Mouse (Mus musculus) c-Kit-positive CD71-positive TER-119-negative erythroid progenitor cells, embryonic 14.5 days (primary cell): ENCODE measurements at regions not wholly inside any gene's neighbourhood (a gene's known extent, or its start where the extent isn't known, plus 50 kb on each side); places are given as distances from the start of the nearest gene placed in this dataset.

Experiments used
- DNase-seq: peaks from one replicate; pipeline ENCODE4 v3.0.0-alpha.2; 2013; ENCODE audit warnings: low read depth

DNA sequence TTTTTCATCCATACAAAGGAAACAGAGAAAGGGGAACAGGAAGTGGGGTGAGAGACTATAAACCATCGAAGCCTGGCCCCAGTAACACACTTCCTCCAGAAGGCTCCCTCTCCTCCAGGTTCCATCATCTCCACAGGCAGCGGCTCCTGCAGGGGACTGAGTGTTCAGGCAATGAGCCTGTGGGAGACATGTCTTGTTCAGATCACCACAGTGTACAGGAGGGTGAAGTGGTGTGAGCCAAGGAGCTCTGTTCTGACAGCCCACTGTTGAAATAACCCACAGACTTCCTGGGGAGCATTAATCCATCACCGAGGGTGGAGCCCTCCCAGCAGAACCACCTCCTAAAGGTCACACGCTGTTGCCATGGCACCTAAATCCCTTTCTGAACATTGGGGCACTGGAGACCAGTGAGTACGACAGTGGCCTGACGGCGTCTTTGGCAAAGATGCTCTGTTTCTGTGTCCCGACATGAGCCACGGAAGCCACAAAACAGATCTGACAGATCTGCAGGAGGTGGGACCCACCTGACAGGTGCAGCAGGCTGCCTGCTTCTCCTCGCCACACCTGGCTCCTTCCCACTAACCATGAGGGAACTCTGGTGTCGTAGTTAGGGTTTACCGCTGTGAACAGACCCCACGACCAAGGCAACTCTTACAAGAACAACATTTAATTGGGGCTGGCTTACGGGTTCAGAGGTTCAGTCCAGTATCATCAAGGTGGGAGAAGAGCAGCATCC, 60.9 kb downstream of the Psmg1 start:
- DNase-seq = no peak

DNA sequence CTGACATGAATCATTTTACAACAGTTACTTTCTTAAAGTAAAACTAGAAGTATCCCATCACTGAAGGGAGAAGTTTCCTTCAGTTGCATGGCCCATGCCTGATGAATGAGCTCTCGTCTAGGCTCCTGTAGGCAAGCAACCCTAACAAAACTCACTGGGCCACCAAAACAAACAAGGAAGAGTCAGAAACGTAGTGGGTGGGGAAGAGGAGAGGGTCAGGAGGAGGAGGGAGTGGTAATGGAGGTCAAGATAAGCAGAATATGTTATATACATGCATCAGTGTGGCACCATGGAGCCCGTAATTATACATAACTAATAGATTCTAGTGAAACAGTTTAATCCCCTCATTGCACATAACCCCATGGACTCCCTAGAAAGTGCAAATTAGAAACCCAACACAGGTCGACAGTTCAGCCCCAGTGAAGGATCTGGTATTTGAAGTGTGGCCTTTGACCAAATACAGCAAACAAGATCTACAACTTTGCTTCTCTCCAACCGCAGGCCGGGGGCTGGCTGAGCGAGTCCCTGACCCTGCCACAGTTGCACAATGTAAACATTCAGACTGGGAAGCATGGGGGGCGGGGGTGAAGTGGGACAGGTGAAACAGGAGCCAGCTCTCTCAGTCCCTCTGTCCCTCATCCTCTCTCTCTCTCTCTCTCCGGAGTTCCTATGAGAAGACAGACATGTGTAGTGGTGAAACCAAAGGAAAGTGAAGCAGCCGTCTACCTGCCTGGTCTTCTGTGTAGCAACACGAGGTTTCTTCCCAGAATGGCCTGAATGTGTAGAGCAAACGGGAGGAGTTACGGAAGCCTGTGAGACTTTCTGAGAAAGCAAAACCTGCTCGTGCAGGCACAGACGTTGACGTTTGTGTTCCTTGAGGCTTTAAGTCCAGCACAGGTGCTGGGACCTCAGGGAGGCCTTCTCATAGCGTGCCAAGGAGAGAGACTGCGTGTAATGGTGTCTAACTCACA, 62.2 kb downstream of the Psmg1 start:
- DNase-seq = no peak

DNA sequence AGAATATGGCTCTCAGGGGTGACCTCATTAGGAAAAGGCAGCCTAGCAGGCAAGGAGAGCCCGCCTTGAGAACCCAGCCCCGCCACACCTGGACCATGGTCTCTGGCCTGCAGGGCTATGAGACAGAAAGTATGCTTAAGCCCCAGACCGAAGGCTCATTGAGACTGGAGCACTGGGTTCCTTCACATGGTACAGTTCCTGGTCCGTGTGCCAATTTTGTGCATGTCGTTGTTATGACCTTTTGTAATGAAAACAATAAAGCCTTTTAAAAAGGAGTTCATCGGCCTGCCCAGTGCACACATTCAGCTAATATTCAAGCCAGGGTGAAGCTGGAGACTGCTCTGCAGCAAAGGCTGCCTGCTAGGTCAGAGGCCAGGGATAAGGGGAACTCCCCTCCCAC, 64.2 kb downstream of the Psmg1 start:
- no peak for DNase-seq

DNA sequence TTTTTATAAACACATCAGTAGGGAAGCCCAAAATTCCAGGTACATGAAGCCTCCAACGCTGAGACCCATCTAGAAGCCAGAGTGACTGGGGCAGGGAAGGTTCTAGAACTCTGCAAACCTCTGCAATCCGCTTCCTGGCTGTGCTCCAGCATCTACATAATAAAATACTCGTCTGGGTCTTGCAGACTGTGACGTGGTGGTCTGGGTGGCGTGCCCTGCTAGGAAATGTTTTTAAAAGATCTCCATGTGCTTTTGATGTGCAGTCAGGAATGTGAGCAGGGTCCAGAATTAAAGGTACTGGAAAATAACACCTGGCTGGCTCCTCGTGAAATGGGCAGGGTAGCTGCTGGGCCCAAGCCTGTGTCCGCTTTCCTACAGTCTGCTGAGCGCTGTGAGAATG, 66.0 kb downstream of the Psmg1 start:
- no peak for DNase-seq

DNA sequence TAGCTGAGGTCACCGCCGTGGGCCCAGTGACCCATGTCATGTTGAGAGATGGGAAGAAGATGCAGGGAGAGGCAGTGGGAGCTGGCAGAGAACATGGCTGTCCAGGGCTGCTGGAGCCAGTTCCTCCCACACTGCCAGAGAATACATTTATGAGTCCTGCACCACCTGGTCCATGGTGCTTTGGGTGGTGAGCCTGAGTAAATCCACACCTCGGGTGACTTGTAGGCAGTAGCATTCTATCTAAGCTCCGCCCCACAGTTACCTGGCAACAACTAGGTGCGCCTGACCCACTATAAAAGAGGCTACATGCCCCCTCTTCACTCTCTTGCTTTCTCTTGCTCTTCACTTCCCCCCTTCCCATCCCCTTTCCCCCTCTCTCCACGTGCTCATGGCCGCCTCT, 66.8 kb downstream of the Psmg1 start:
- DNase-seq = no peak

DNA sequence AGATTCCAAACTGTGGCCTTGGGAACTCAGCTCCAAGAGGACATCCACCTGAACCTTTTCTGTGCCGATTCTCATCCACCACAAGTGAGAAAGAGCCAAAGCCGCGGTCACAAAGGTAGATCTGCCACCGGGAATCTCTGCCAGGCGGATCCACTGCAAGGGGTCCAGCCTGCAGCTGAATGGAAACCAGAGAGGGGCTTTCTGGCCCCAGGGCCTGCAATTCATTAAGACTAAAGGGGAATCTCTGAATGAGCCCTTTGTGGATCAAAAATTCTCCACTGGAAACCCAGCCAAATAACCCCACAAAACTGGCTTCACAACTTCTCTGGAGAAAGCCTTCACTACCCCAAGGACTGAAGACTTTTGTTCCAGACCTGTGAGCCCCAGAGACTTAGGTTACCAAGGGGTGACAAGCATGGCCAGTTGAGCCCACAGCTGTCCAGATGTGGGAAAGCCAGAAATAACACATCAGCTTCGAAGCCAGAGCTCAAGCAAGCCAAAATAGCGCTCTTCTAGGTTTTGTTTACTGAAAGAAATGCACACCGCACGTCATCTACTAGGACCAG, 68.3 kb downstream of the Psmg1 start:
- DNase-seq = no peak

DNA sequence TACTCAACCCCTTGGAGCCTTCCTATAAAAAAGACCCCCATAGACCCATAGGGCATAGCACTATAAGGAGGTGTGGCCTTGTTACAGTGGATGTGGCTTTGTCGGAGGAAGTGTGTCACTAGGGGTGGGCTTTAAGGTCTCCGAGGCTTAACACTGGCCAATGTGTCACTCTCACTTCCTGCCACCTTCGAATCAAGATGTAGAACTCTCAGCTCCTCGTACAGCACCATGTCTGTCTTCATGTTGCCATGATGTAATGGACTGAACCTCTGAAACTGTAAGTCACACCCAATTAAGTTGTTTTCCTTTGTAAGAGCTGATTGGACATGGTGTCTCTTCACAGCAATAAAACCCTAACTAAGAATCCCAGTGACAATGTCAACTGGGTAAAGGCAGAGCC, 69.6 kb downstream of the Psmg1 start:
- no peak for DNase-seq

DNA sequence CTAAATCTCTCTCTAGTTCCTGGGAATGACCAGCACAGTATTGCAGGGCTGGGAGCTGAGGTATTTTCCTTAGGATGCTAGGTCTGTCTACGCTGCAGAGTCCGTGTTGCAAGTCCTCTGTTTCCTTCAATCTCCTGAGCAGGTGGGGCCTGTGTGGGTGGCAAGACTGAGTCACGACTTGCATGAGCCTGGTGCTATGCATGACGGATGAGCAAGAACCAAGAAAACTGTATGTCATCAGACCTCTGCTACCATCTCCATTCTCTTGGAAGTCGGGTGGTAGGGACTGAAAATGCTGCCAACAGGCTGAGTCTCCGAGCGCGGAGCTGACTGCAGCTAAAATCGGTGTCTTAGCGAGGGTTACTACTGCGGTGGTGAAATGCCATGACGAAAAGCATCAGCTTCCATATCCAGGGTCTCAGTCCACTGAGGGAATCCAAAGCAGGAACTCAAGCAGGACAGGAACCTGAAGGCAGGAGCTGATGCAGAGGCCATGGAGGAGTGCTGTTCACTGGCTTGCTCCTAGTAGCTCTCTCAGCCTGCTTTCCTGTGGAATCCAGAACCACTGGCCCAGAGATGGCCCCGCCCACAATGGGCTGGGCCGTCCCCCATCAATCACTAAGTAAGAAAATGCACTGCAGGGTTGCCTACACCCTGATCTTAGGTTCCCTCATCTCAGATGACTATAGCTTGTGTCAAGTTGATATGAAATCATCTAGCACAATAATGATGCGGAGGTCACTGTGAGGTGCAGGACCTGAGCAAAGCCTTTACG, 71.9 kb downstream of the Psmg1 start:
- DNase-seq = no peak

DNA sequence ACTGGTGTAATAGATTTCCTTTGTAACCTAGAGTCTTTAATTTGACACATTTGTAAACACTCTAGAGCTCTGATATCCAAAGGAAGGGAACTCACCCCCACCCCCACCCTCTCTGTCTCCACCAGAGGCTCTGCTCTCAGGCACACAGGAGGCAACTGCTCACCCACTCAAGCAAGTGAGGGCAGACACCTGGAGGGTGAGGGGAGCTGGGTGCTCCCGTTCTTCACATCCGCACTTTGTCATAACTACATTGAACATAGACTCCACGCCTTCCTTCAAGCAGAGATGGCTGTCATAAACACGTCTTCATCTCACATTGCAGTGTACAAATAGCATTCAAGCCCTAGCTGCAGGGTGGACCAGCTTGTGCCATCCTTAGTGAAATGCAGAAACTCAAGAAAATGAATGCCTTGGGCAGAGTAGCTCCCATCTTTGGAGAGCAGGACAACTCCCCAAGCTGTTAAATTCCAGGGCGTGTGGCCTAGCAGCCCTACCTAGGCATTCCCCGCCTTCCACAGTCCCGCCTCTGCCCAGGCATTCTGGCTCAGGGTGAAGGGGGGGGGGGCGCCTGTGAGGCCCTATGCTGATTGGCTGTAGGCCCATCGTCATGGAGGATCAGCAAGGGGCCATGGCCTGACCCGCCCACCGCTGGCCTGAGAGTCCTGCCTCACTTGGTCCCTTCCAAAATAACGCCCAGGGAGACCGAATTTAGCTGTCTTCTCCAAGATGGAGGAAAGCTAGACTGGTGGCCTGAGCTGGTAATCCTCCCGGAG, 72.9 kb downstream of the Psmg1 start:
- no peak for DNase-seq

DNA sequence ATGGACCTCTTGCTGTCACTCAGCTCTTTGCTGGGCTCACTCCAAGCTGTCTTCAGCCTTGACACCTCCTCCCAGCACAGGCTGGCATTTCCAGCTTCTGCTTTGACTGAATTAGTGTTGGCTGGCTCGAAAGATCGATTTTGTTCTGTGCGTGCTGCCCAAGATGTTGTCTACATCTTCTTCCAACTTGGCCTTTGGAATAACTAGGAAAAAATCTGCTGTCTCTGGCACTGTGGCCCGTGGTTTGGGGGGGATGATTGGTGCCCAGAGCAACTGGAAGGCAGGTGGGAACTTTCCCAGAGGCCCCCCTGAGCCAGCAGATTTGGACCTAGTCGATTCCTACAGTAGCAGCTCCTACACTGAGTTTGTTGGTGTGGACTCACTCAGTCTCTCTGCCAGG, 76.9 kb downstream of the Psmg1 start:
- no peak for DNase-seq

DNA sequence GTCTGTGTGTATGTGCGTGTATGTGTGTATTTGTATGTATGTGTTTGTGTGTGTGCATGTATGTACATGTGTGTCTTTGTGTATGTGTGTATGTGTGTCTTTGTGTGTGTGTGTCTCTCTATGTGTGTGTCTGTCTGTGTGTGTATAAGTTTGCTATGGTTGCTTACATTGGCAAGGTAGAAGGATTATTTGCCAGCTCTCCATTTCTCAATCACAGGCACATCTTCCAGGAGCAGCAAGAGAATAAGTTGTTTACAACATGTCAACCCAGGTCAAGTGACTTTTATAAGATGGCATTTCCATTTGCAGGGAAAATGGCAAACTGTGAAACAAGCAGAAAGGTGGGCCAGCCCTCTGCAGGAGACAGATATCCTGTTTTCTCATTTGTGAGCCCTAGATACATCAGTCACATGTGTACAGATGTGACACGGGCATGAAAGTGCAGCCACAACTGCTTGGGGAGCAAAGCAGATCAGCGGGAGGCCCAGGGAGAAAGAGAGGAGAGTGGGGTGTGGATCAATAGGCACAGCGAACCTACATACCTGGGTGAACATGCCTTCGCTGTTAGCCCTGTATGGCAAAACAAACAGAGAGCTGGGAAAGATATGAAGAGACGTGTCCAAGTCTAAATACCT, 86.1 kb downstream of the Psmg1 start:
- DNase-seq = no peak

DNA sequence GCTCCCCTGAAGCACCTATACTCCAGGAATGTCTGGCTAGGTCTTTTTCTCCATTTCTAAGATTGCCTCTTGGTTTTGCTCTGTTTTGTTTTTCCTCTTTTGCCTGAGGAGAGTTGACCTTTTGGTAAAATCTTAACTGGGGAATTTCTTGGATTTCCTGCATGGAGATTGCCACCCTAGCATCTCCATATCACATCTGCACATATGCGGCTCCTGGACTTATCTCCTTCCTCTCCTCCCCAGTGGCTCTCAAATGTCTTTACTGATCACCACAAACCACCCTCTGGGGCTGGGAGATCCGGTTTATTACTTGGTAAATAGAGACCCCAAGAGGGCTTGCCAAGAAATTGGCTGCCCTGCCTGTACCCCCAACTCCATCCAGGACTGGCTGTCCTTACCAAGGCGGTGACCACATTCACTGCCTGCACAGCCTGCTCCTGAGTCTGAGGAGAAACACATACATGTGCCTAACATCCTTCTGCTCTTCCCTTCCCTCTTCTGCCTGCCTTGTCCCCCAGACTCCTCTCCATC, 87.3 kb downstream of the Psmg1 start:
- DNase-seq = no peak

DNA sequence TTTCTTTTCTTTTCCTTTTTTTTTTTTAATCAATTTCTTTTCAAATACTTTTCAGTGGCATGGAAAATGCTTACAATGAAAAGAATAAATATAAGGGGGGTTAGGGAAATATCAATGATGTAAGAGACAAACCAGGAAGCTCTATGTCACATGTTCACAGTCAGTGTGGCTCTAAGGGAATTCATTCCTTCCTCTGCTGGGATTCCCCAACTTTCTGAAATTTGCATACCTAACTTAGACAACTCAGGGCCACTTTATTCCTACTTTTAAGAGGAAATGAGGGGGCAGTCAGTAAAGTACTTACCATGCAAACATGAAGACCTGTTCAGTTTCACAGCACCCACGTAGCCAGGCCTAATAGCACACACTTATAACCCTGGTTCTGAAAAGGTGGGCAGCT, 88.6 kb downstream of the Psmg1 start:
- DNase-seq = no peak

DNA sequence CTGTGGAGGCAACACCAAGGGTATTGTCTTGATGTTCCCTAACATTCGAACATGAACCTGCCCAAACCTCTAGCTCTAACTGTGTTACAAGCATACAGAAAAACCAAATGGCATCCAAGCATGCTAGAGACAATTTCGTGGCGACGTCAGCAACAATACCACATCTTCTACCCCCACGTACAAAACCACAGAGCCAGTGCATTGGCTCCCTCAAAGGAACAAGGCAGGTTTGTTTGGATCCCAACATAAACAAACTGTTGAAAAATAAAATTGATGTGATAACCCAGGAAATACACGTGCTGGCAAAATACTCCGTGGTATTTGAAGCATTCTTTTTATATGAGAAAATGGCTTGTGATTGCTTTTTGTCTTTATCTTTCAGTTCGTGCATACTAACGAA, 89.4 kb downstream of the Psmg1 start:
- DNase-seq = no peak

DNA sequence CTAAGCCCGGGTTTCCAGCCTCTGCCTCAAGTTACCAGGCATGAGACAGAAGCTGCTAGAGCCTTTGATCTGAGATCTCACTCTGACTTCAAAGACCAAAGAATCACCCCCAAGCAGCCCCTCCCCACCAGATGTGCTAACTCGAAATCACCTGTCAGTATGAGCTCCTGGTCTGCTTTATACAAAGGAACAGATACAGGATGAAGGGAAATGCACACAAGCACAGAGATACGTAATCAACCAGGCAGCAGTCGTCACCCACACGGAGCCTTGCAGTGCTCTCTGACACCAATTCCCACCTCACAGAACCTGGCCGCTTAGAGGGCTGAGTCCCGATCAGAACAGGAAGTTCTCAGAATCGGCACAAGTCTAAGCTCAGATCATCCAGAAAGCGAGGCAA, 90.6 kb downstream of the Psmg1 start:
- no peak for DNase-seq

DNA sequence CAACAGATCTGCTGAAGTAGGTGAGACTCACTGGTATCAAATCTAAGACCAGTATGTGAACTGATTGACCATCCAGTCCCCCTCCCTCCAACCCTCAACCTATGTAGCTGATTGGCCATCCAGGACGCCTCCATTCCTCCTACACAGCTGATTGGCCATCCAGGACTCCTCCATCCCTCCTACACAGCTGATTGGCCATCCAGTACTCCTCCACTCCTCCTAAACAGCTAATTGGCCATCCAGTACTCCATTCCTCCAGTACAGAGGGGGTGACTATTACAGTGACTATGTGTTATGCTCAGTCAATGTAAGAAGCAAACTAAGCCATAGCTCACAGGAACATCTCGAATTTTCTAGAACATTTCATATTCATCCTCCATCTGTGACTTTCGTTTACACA, 91.1 kb downstream of the Psmg1 start:
- no peak for DNase-seq

DNA sequence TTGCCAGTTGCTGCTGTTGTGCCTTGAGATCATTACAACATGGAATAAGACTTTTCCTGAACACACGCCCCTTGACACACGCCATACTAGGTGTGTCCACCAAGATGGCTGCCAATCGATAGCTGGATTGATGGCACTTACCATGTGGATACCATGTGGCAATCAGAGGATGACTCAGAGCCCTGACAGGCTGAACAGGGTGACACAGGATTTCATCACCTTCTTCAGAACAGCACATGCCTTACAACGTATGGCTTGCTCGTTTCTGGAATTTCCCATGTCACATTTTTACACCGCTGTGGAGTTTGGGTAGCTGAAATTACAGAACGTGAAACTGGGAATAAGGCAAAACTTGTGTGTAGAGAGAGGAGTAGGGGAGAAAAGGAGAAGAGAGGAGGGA, 92.9 kb downstream of the Psmg1 start:
- no peak for DNase-seq

DNA sequence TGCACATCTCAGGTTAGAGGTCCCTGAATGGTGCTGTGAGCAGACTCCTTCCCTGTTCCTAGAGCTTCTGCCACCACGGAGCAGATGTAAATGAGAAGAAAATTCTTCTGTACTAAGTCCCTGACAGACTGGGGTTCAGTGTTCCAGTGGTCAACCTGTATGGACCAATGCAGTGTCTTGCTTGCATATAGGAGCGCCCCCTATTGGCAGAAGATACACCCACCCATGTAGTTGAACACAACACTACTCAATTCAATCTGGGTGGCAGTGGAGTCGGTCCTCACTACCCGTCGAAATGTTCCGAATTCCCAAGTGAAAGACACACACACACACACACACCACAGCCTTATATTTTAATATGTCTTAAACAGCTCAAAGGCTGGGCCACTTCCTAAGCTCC, 94.6 kb downstream of the Psmg1 start:
- peak; percentile 7 for DNase-seq

DNA sequence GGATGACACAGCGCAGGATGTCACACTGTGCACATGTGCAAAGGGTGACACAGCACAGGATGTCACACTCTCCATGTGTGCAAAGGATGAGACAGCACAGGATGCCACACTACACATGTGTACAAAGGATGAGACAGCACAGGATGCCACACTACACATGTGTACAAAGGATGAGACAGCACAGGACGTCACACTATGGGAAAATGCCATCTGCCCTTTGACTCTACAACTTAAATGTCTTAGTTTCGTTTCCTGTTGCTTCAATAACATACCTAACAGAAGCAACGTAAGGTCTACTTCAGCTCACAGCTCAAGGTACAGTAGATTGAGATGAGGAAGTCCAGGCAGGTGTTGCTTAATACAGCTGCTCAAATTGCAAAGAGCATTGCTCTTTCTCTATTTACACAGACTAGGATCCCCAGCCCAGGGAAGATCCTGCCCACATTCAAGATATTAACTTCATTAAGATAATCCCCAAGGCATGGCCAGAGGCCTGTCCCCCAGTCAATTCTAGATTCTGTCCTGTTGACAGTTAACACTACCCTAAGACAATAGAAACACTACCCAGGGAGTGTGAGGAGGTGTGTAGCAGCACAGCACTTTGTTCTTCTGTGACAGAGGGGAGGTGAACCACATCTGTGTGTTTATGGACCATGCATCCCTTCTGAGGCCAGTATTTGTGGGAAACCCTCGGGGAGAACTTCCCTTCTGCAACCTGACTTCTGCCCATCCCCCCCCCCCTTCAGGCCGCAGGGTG, 97.0 kb downstream of the Psmg1 start:
- no peak for DNase-seq

DNA sequence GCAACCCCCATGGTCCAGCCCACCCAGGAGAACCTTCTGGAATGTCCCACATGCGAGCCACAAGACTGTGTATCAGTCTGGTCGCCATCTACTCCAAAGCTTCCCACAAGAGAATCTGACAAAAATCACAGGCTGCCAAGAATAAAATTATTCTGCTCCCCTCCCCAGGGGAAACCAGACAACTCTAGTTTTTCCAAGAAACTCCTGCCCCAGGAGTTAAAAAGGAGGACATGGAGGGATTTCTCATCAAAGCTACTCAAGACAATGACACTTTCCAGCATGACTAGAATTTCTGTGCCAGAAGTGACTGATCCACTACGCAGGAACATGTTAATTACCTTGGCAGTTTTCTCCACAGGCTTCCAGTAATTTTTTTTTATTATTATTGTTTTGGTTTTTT, 98.4 kb downstream of the Psmg1 start:
- DNase-seq = no peak
